ENCODE assay signal across 23 mouse cellular contexts in genomic region chr8:123134149-123134713, GRCm38 (mm10). TPM values are rescaled to one million over a fixed set of nuclear protein-coding genes. Genes with fewer than 3 reads are reported as not detected.
DNase-seq lines count a peak whose midpoint lies in the region; ATAC-seq and TF ChIP-seq lines count a peak whose summit lies in the region.
"Had no signal": no experiment of that assay in that cellular context is flagged by ENCODE, and none has a peak within 500 bp of the region (broad histone marks: within the 10 kb centered on the region; RNA-seq: fewer than 3 reads in every experiment).

No protein-coding gene starts in this region.

- peaks cover 42% of the 10 kb centered on the region for H3K4me1 ChIP-seq in forebrain, embryonic 13.5 days
- peaks cover 36% of the 10 kb centered on the region for H3K4me1 ChIP-seq in forebrain, embryonic 12.5 days
- peaks cover 23% of the 10 kb centered on the region; the same call in 1 of the 2 replicates for H3K4me1 ChIP-seq in hindbrain, postnatal 0 days (ENCODE audit: insufficient read depth, low read length)
- H3K4me1 ChIP-seq in hindbrain, embryonic 11.5 days (replicated peaks; ENCODE audit: control insufficient read depth, insufficient read depth, low read length) = peaks cover 3% of the 10 kb centered on the region; the same call in 1 of the 2 replicates

- H3K9me3 ChIP-seq in forebrain, embryonic 13.5 days (replicated peaks) = 0 out of 2 replicates have a peak, but pooled peaks cover 3% of the 10 kb centered on the region
- 0 out of 2 replicates have a peak, but pooled peaks cover 3% of the 10 kb centered on the region for H3K9me3 ChIP-seq in forebrain, embryonic 12.5 days
- H3K9me3 ChIP-seq in hindbrain, postnatal 0 days (ENCODE audit: low read length) = no peaks in the 10 kb centered on the region
- H3K9me3 ChIP-seq in hindbrain, embryonic 11.5 days (ENCODE audit: control insufficient read depth, low read length) = no peaks in the 10 kb centered on the region
- H3K9me3 ChIP-seq: heart, embryonic 10.5 days had no signal

- H3K27me3 ChIP-seq in forebrain, embryonic 13.5 days = no peaks in the 10 kb centered on the region
- H3K27me3 ChIP-seq in forebrain, embryonic 12.5 days = no peaks in the 10 kb centered on the region; the same call in 1 of the 2 replicates
- H3K27me3 ChIP-seq in hindbrain, postnatal 0 days (ENCODE audit: insufficient read depth, low read length) = no peaks in the 10 kb centered on the region
- H3K27me3 ChIP-seq in hindbrain, embryonic 11.5 days (ENCODE audit: control insufficient read depth, insufficient read depth, low read length) = no peaks in the 10 kb centered on the region

- peak overlapping the region; percentile 84; the same call in 1 of the 2 replicates for H3K27ac ChIP-seq in forebrain, embryonic 13.5 days
- H3K27ac ChIP-seq in forebrain, embryonic 12.5 days = no peak overlapping the region
- H3K27ac ChIP-seq in hindbrain, postnatal 0 days = peak overlapping the region; percentile 68; the same call in 1 of the 2 replicates
- H3K27ac ChIP-seq in hindbrain, embryonic 11.5 days (ENCODE audit: low read depth, low read length) = no peak overlapping the region
- H3K27ac ChIP-seq: heart, embryonic 10.5 days; kidney, postnatal 0 days; neural tube, embryonic 12.5 days had no signal

- H3K4me3 ChIP-seq in forebrain, embryonic 13.5 days = no peak overlapping the region
- H3K4me3 ChIP-seq in forebrain, embryonic 12.5 days (replicated peaks) = no peak overlapping the region
- H3K4me3 ChIP-seq in hindbrain, postnatal 0 days (ENCODE audit: low read length) = no peak overlapping the region
- no peak overlapping the region for H3K4me3 ChIP-seq in hindbrain, embryonic 11.5 days (ENCODE audit: low read depth, low read length)
- H3K4me3 ChIP-seq: heart, embryonic 10.5 days; neural tube, embryonic 12.5 days had no signal

- no peak for ATAC-seq in forebrain, embryonic 13.5 days
- ATAC-seq in forebrain, embryonic 12.5 days (ENCODE audit: low FRiP score) = no peak
- no peak for ATAC-seq in hindbrain, postnatal 0 days
- ATAC-seq in hindbrain, embryonic 11.5 days (ENCODE audit: low FRiP score) = no peak

- H3K4me2 ChIP-seq in forebrain, embryonic 13.5 days = no peak overlapping the region
- H3K4me2 ChIP-seq in forebrain, embryonic 12.5 days = no peak overlapping the region
- no peak overlapping the region for H3K4me2 ChIP-seq in hindbrain, postnatal 0 days (ENCODE audit: low read depth, low read length)
- H3K4me2 ChIP-seq in hindbrain, embryonic 11.5 days (replicated peaks; ENCODE audit: low read depth, low read length) = no peak overlapping the region

- H3K9ac ChIP-seq in forebrain, embryonic 13.5 days = no peak overlapping the region
- H3K9ac ChIP-seq in forebrain, embryonic 12.5 days = no peak overlapping the region
- H3K9ac ChIP-seq in hindbrain, postnatal 0 days (replicated peaks; ENCODE audit: low read length) = no peak overlapping the region
- no peak overlapping the region for H3K9ac ChIP-seq in hindbrain, embryonic 11.5 days (ENCODE audit: low read depth, low read length)
- H3K9ac ChIP-seq: neural tube, embryonic 12.5 days had no signal

- WGBS in forebrain, embryonic 13.5 days = 78% methylated on average over 11 of the region's 11 CpGs
- WGBS in forebrain, embryonic 12.5 days = 87% methylated on average over 11 of the region's 11 CpGs
- 74% methylated on average over 11 of the region's 11 CpGs for WGBS in hindbrain, postnatal 0 days
- WGBS in hindbrain, embryonic 11.5 days = 83% methylated on average over 11 of the region's 11 CpGs

- DNase-seq in hindbrain, postnatal 0 days (ENCODE audit: low spot score) = no peak
- no peak for DNase-seq in hindbrain, embryonic 11.5 days (ENCODE audit: low spot score)
- peak; percentile 66 for DNase-seq in retina, adult 2 months (ENCODE audit: low read depth, low spot score)
- no peak for DNase-seq in retina, embryonic 14.5 days (ENCODE audit: low spot score)
- no peak for DNase-seq in B cell, adult 2 months
- DNase-seq: adrenal gland, adult 2 months; cerebellum, adult 11 months; embryo, embryonic 11 days; kidney, adult 2 months; lung, postnatal 4 days; right cerebral cortex, postnatal 25 days; spleen, adult 18-20 months; thymus, postnatal 25 days had no signal

- no peaks in the 10 kb centered on the region for H3K36me3 ChIP-seq in forebrain, embryonic 13.5 days (ENCODE audit: poor library complexity, severe bottlenecking)
- no peaks in the 10 kb centered on the region for H3K36me3 ChIP-seq in forebrain, embryonic 12.5 days (replicated peaks)
- H3K36me3 ChIP-seq in hindbrain, postnatal 0 days (ENCODE audit: insufficient read depth, low read length) = no peaks in the 10 kb centered on the region
- H3K36me3 ChIP-seq in hindbrain, embryonic 11.5 days (ENCODE audit: control insufficient read depth, insufficient read depth, low read length) = no peaks in the 10 kb centered on the region
- H3K36me3 ChIP-seq: heart, embryonic 10.5 days; neural tube, embryonic 12.5 days had no signal

- no peak for TF ChIP-seq CTCF in hindbrain, postnatal 0 days (IDR thresholded peaks at IDR 0.05; ENCODE audit: low read depth)

RNA-seq across cellular contexts. Expression of gene Cpne7, which starts 17.1 kb away (rescaled TPM):
- polyA plus RNA-seq in forebrain, embryonic 13.5 days (2015; fragmentation: Nextera tagmentation; extraction: Ambion mirVana) = 0.43 and 0.64 TPM in 2 replicates
- 0.29 and 0.49 TPM in 2 replicates for polyA plus RNA-seq in forebrain, embryonic 12.5 days (2016; fragmentation: Nextera tagmentation; extraction: Ambion mirVana)
- total RNA-seq in hindbrain, postnatal 0 days (2014; rRNA removed) = 16.5 and 21.2 TPM in 2 replicates
- 11.9 and 13.4 TPM in 2 replicates for polyA plus RNA-seq in hindbrain, postnatal 0 days (2015; fragmentation: Nextera tagmentation; extraction: Ambion mirVana)
- polyA plus RNA-seq in hindbrain, embryonic 11.5 days (2014; fragmentation: Nextera tagmentation; extraction: Ambion mirVana) = 0.10 and 0.45 TPM in 2 replicates
- total RNA-seq: CH12.LX had no signal

RNA-seq across cellular contexts. Expression of gene Sult5a1, which starts 23.9 kb away (rescaled TPM):
- 0.40 and 0.44 TPM in 2 replicates for polyA plus RNA-seq in forebrain, embryonic 13.5 days (2015; fragmentation: Nextera tagmentation; extraction: Ambion mirVana)
- 1.7 and 1.9 TPM in 2 replicates for polyA plus RNA-seq in forebrain, embryonic 12.5 days (2016; fragmentation: Nextera tagmentation; extraction: Ambion mirVana)
- 2.9 and 3.7 TPM in 2 replicates for total RNA-seq in hindbrain, postnatal 0 days (2014; rRNA removed)
- polyA plus RNA-seq in hindbrain, postnatal 0 days (2015; fragmentation: Nextera tagmentation; extraction: Ambion mirVana) = 2.7 and 2.9 TPM in 2 replicates
- polyA plus RNA-seq in hindbrain, embryonic 11.5 days (2014; fragmentation: Nextera tagmentation; extraction: Ambion mirVana) = 4.8 and 5.5 TPM in 2 replicates
- total RNA-seq: hematopoietic stem cell, adult 5-6 weeks; left cerebral cortex, postnatal 10 days; megakaryocyte-erythroid progenitor cell, adult 5-6 weeks had no signal
- polyA plus RNA-seq: G1E had no signal

RNA-seq across cellular contexts. Expression of gene Rpl13, which starts 32.1 kb away (rescaled TPM):
- 917 and 1,023 TPM in 2 replicates for polyA plus RNA-seq in forebrain, embryonic 13.5 days (2015; fragmentation: Nextera tagmentation; extraction: Ambion mirVana)
- 1,076 and 1,105 TPM in 2 replicates for polyA plus RNA-seq in forebrain, embryonic 12.5 days (2016; fragmentation: Nextera tagmentation; extraction: Ambion mirVana)
- 2,723 and 2,758 TPM in 2 replicates for total RNA-seq in hindbrain, postnatal 0 days (2014; rRNA removed)
- 808 and 861 TPM in 2 replicates for polyA plus RNA-seq in hindbrain, postnatal 0 days (2015; fragmentation: Nextera tagmentation; extraction: Ambion mirVana)
- polyA plus RNA-seq in hindbrain, embryonic 11.5 days (2014; fragmentation: Nextera tagmentation; extraction: Ambion mirVana) = 1,308 and 1,334 TPM in 2 replicates

RNA-seq across cellular contexts. Expression of gene Dpep1, which starts 51.8 kb away (rescaled TPM):
- polyA plus RNA-seq in forebrain, embryonic 13.5 days (2015; fragmentation: Nextera tagmentation; extraction: Ambion mirVana) = not detected in 2 replicates
- 0.17 and 0.52 TPM in 2 replicates for polyA plus RNA-seq in forebrain, embryonic 12.5 days (2016; fragmentation: Nextera tagmentation; extraction: Ambion mirVana)
- 1.2 and 1.8 TPM in 2 replicates for total RNA-seq in hindbrain, postnatal 0 days (2014; rRNA removed)
- polyA plus RNA-seq in hindbrain, postnatal 0 days (2015; fragmentation: Nextera tagmentation; extraction: Ambion mirVana) = 0.84 and 1.0 TPM in 2 replicates
- 0.43 and 0.85 TPM in 2 replicates for polyA plus RNA-seq in hindbrain, embryonic 11.5 days (2014; fragmentation: Nextera tagmentation; extraction: Ambion mirVana)
- total RNA-seq: CH12.LX; hematopoietic stem cell, adult 5-6 weeks; left cerebral cortex, postnatal 10 days; megakaryocyte-erythroid progenitor cell, adult 5-6 weeks had no signal
- polyA plus RNA-seq: G1E had no signal

Comparison
In these comparisons a context has a peak if more than half of its experiments do, and no peak if none do; other contexts are left out.
1. H3K27ac ChIP-seq: peak in forebrain, embryonic 13.5 days (single experiment) and hindbrain, postnatal 0 days (single experiment); none in forebrain, embryonic 12.5 days (single experiment) and hindbrain, embryonic 11.5 days (single experiment).